Mouse (Mus musculus) midbrain, embryonic 10.5 days (tissue): Measurements from ENCODE around the gene Cav3. TPM values are rescaled to one million over a fixed set of nuclear protein-coding genes. Genes with fewer than 3 reads are reported as not detected.
A peak's percentile ranks its signal among the peaks of the same experiment; 100 is the strongest.

Experiments used
- DNase-seq: peaks from one replicate; pipeline ENCODE4 v3.0.0-alpha.2; 2017; ENCODE audit warnings: low spot score
- H3K27ac ChIP-seq: fragments of 300-500 bp; sonication (generic); replicated peaks from 2 replicates; pipeline ENCODE4 v1.5.1; 2016; ENCODE audit warnings: mild to moderate bottlenecking
- H3K27me3 ChIP-seq: fragments of 300-500 bp; sonication (generic); 2 replicates; pipeline ENCODE4 v1.6.1; 2016; ENCODE audit warnings: low read depth, mild to moderate bottlenecking; ENCODE audit not compliant: poor library complexity, severe bottlenecking
- H3K36me3 ChIP-seq: fragments of 300-500 bp; sonication (generic); 2 replicates; pipeline ENCODE4 v1.6.1; 2016; ENCODE audit warnings: mild to moderate bottlenecking, moderate library complexity
- H3K4me1 ChIP-seq: fragments of 300-500 bp; sonication (generic); 2 replicates; pipeline ENCODE4 v1.6.1; 2016
- H3K4me3 ChIP-seq: fragments of 300-500 bp; sonication (generic); 2 replicates; pipeline ENCODE4 v1.5.1; 2016; ENCODE audit warnings: mild to moderate bottlenecking, moderate library complexity
- H3K9me3 ChIP-seq: fragments of 300-500 bp; sonication (generic); replicated peaks from 2 replicates; pipeline ENCODE4 v1.6.1; 2016; ENCODE audit warnings: mild to moderate bottlenecking
- WGBS: fragments of 180-500 bp; shearing (Covaris S2); methylation state at CpG from one replicate; pipeline ENCODE4 v1.1.7; 2016; 5-methylcytosine and 5-hydroxymethylcytosine counted together
- polyA plus RNA-seq: library from polyadenylated mRNA; unstranded; fragments of >200 nt; fragmentation: Nextera tagmentation; extraction: Ambion mirVana; gene quantifications from 2 replicates; pipeline ENCODE4 v1.2.1, GENCODE M21; 2016

Gene Cav3
- polyA plus RNA-seq, 1 experiment from 2014 or later, result not detected

DNA sequence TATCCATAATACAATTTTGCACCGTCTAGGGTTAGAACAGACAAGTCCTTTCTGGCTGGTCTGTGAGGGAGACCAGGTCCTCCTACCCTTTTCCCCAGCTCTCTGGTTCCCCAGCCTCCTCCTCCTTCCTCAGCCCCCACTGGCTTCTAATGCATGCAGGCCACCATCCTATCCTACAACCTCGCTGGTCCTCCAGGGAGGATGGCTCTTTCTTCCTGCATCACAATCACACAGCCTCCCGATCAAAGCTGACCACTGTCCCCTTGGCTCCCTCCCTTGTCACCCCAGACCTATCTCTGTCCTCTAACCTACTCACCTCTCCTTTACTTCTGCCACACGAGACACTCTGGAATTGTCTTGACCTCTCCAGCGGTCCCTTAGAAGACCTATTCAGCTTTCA lies 28.7 kb downstream of the Cav3 start:
- Histone ChIP-seq H3K4me1 (peaks cover 24% of the 10 kb centered on the region), H3K27me3 (peaks cover 89% of the 10 kb centered on the region)
- 82% methylated on average over 5 of the region's 5 CpGs for WGBS

DNA sequence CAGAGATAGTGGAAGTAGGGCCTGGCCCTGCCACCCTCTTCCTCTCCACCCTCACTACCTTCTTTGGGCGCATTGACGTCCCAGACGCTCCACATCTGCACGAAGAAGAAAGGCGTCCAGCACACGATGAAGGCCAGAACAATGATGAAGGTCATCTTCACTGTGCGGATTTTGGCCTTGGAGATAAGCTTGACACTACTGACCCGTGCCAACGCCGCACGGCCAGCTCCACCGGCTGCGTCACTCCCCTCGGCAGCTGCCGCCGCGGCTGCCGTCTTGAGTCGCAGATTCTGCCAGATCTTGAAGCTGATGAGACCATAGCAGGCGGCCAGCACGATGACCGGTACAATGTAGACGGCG lies 29.5 kb downstream of the Cav3 start:
- no peaks in the 10 kb centered on the region for H3K9me3 ChIP-seq
- WGBS, result 38% methylated on average over 24 of the region's 24 CpGs
- H3K4me1 ChIP-seq, result peaks cover 24% of the 10 kb centered on the region
- peaks cover 91% of the 10 kb centered on the region for H3K27me3 ChIP-seq
- H3K27ac ChIP-seq, result no peak overlapping the region
- H3K4me3 ChIP-seq, result peak overlapping the region; percentile 48
- H3K36me3 ChIP-seq, result no peaks in the 10 kb centered on the region
- peak; percentile 40 for DNase-seq

More for the DNA sequence above, 28.7 kb downstream of the Cav3 start:
- Histone ChIP-seq H3K36me3 (no peaks in the 10 kb centered on the region), H3K9me3 (no peaks in the 10 kb centered on the region), H3K4me3 (no peak overlapping the region), H3K27ac (no peak overlapping the region)
- no peak for DNase-seq

DNA sequence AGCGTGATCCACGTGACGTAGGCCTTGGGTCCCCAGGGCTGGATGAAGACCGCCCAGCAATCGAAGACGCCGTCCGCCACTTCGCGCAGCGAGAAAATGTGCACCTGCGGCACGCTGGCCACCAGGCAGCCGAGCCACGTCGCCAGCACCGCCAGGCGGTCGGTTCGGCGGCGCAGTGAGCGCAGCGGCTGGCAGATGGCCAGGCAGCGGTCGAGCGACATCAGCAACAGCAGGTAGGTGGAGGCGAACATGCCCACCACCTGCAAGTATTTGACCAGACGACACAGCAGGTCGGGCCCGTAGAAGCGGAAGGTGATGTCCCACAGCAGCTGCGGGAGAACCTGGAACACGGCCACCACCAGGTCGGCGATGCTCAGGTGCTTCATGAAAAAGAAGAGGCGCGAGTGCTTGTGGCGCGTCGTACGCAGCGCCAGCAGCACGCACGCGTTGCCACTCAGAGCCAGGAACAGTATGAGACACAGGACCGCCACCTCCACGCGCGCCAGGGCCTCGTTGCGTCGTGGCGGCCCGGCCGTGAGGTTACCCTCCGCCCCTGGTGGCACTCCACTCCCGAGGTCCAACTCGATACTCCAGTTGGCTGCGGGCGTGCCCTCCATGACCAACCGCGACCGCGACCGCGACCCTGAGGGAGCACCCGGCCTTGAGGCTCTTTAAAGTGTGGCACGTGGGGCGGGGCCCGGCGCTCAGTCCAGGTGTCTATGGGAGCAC lies 30.0 kb downstream of the Cav3 start:
- peak; percentile 36 for DNase-seq
- Histone ChIP-seq H3K4me3 (peak overlapping the region; percentile 48), H3K27ac (no peak overlapping the region), H3K27me3 (peaks cover 87% of the 10 kb centered on the region), H3K4me1 (peaks cover 24% of the 10 kb centered on the region), H3K36me3 (no peaks in the 10 kb centered on the region), H3K9me3 (no peaks in the 10 kb centered on the region)
- WGBS, result 8% methylated on average over 72 of the region's 72 CpGs

DNA sequence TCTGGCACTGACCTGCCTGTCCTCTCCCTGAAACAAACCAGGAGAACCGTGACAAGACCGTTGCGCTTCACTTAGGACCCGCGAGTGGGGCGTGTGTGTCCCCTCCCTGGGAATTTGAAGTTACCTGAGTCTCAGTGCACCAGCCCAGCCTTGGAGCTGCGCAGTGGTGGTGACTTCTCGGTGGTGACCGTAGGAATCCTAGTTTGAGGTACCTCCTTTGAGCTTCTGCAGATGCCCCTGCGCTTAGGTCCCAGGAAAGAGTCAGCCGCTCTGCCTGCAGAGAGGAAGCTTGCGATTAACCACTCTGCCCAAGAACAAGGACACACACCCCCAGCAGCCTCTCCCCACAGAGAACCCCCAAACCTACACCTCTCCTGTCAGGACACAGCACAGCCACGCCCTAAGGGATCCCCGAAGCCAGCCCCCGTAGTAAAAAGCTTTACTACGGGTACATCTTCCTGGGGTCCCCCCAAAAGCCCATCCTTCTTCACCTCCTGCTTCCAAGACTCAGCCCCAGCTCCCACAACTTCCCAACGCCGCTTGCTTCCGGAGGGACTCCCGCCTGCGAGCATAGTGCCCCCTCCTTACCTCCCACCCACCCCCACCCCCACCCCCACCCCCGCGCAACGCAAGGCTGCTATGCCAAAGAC lies 30.7 kb downstream of the Cav3 start, which contains the start of gene Oxtr:
Oxtr (minus strand) TSS at position 34 of the 650 bp plus-strand sequence.
- Histone ChIP-seq H3K9me3 (no peaks in the 10 kb centered on the region), H3K36me3 (no peaks in the 10 kb centered on the region), H3K27ac (no peak within 1 kb of the TSS), H3K27me3 (peaks cover 88% of the 10 kb centered on the region), H3K4me1 (peaks cover 31% of the 10 kb centered on the region), H3K4me3 (peak within 1 kb of the TSS; percentile 48)
- DNase-seq, result no peak
- 8% methylated on average over 24 of the region's 24 CpGs for WGBS

DNA sequence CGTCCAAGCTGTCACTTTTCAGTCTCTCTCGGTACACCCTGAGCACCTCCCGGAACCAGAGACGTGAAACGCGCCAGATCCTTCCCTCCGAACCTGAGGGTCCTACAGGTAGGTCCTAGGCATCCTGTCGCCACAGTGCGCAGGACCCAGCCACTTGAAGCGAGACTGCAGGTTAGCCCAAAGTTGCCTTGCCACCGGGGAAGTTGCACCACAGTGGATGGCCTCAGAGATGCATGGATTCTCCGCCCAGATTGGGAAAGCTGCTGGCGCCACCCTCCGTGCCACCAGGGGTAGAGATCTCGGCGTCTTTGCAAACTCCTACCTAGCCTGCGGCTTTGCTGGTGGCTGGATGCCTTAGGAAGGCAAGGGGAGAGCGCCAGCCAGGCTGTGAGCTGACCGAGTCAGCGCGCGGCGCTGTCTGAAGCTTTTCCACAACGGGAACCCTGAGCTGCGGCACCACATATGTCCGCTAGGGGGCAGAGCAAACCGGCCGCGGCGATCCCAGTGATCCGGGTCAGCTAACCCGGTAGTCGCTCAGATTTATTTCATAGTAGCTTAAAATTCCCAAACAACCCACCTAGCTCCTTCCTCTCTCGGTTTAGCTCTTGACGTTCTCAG lies 31.4 kb downstream of the Cav3 start:
- Histone ChIP-seq H3K4me1 (peaks cover 38% of the 10 kb centered on the region), H3K9me3 (no peaks in the 10 kb centered on the region), H3K4me3 (peak overlapping the region; percentile 48), H3K36me3 (no peaks in the 10 kb centered on the region), H3K27ac (no peak overlapping the region), H3K27me3 (peaks cover 92% of the 10 kb centered on the region)
- WGBS, result 2% methylated on average over 35 of the region's 35 CpGs
- peak; percentile 87 for DNase-seq

DNA sequence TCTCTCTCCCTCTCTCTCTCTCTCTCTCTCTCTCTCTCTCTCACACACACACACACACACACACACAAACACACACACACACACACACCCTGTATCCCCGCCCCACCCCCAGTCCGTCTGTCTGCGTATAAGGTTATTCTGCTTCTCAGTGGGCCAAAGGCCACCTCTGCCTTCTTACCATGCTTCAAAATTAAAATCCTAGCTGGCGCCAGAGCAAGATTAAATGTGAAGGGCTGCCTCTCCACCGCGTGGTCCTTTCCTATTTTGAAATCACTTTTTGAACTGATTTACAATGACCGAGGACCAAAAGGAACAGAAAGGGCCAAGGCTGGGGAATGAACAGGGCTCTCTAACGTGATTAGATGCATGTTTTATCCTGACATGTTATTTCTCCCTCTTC lies 32.2 kb downstream of the Cav3 start:
- Histone ChIP-seq H3K4me1 (peaks cover 46% of the 10 kb centered on the region), H3K4me3 (no peak overlapping the region), H3K27me3 (peaks cover 90% of the 10 kb centered on the region), H3K36me3 (no peaks in the 10 kb centered on the region), H3K9me3 (no peaks in the 10 kb centered on the region), H3K27ac (no peak overlapping the region)
- DNase-seq, result no peak
- 81% methylated on average over 8 of the region's 8 CpGs for WGBS

DNA sequence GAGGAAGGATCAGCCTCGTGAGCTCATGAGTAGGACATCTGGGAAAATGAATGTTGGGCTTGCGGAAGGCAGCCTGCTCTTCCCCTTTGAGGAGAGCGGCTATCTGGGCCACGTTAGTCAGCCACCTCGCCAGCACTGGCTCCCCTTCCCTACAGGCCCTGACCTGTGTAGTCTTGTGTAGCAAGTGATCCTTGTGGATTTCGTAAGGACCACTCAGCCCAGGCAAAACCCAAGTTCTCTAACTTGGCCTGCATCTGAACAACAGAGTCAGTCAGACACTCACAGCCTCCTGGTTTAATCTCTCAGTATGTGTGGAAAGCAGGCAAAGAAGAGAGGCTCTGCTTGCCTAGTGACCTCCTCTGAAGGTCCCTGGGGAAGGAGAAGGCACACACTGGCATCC lies 33.4 kb downstream of the Cav3 start:
- DNase-seq, result no peak

DNA sequence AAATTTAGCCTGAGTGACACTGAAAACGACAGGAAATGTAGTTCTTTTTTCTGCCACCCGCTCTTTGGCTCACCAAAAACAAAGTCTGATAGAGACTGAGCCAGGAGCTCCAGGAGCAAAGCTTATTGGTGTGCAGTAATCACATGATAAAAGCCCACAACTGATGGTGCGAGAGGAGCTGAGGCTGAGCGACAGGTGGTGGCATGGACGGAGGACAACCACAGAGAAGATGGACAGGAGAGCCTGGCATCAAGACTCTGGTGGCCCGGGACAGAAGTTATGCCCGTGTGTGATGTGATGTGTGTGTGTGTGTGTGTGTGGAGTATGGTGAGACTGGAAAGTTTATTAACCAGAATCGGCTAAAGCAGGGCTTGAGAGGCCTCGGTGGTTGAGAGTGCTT lies 34.1 kb downstream of the Cav3 start:
- Histone ChIP-seq H3K4me1 (peaks cover 47% of the 10 kb centered on the region), H3K36me3 (no peaks in the 10 kb centered on the region), H3K4me3 (no peak overlapping the region), H3K27me3 (peaks cover 78% of the 10 kb centered on the region), H3K9me3 (no peaks in the 10 kb centered on the region), H3K27ac (no peak overlapping the region)
- DNase-seq, result no peak
- 89% methylated on average over 9 of the region's 9 CpGs for WGBS

More for the DNA sequence above, 33.4 kb downstream of the Cav3 start:
- H3K4me3 ChIP-seq, result no peak overlapping the region
- peaks cover 85% of the 10 kb centered on the region for H3K27me3 ChIP-seq
- H3K27ac ChIP-seq, result no peak overlapping the region
- H3K9me3 ChIP-seq, result no peaks in the 10 kb centered on the region
- no peaks in the 10 kb centered on the region for H3K36me3 ChIP-seq
- WGBS, result 79% methylated on average over 6 of the region's 6 CpGs
- peaks cover 47% of the 10 kb centered on the region for H3K4me1 ChIP-seq

DNA sequence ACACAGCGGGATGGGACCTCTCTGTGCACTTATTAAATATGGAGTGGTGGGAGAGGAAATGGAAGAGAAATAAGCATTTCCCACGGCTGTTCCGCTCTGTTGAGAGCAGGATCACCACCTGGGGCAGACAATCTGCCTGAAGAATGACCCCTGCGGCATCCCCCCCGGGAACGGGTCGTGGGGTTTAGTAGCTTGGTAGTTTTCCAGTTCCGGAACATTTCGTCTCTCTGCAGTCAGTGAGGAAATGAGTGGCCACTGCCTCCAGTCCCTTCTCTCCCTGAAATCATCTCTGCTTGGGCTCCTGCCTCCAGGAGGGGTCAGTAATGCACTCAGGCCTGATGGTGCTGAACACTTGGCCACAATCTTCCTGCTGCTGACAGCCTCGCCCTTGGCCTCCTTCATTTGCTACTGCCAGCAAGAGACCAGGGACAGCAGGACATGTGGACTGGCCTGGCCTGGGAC lies 35.3 kb downstream of the Cav3 start:
- WGBS, result 54% methylated on average over 10 of the region's 10 CpGs
- Histone ChIP-seq H3K4me3 (no peak overlapping the region), H3K4me1 (peaks cover 35% of the 10 kb centered on the region), H3K27ac (no peak overlapping the region), H3K36me3 (no peaks in the 10 kb centered on the region), H3K9me3 (no peaks in the 10 kb centered on the region), H3K27me3 (peaks cover 68% of the 10 kb centered on the region)
- DNase-seq, result no peak

DNA sequence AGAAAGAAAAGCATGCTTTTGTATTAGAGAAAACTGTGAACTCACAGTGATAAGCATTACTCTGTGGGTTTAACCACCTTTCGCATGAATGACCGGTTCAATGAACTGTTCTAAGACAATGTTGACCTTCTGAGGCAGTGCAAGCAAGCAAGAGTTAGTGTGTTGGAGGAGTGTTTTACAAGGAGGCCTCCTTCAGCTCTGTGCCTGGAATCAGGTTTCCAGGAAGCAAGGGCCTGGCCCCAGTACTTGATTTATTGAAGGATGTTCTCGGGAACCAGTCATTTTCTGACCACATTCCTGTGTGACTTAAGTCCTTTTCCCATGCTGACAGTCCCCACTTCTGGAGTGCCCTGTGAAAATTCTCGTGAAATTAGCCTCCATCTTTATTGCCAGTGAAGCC lies 35.9 kb downstream of the Cav3 start:
- Histone ChIP-seq H3K9me3 (no peaks in the 10 kb centered on the region), H3K4me3 (no peak overlapping the region), H3K4me1 (peaks cover 29% of the 10 kb centered on the region), H3K36me3 (no peaks in the 10 kb centered on the region), H3K27me3 (peaks cover 62% of the 10 kb centered on the region), H3K27ac (no peak overlapping the region)
- 64% methylated on average over 4 of the region's 4 CpGs for WGBS
- DNase-seq, result no peak

DNA sequence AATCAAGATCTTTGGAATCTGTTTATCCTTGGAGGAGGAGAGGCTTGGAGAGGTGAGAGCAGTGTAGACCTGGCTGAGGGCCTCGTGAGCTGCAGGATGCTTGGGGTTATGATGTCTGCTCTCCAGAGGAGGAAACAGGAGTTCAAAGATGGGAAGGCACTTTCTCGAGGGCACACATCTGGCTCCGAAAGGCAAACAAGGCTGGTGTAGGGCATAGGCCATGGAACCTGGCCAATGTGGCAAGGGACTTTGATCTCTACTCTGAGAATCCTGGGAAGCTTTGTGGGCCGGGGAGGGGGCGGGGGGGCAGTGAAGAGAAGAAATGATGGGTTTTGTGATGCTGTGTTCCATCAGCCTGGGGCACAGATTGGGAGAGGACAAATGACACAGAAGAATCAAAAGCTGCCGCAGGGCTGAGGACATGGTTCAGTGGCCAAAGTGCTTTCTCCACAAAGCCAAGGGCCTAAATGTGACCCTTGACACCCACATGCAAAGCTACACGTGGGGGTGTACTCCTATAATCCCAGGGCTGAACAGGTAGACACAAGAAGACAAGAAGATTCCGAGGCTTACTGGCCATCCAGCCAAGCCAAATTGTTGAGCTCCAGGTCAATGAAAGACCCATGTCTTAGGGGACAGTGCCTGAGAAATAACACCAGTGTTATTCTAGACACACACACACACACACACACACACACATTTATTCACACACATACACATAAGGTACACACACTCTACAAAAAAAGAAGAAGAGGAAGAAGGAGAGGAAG lies 37.2 kb downstream of the Cav3 start:
- H3K36me3 ChIP-seq, result no peaks in the 10 kb centered on the region
- no peak overlapping the region for H3K27ac ChIP-seq
- WGBS, result 64% methylated on average over 8 of the region's 8 CpGs

DNA sequence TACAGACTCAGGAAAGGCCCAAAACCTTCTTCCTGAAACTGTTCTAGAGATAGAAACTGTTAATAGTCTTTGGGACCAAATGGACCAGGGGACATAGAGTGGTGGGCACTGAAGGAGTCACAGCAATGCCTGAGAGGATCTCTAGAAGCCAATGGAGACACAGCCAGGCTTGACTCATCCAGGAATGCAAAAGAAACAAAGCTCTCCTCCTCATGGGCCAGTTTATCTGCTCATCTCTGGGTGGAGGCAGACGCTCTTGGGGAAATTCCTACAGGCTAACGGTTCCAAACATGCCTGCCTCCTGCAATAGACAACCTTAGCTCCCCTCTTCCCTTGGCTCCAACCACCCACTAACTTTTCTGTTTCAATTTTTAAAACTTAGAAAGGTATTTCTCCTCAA lies 38.2 kb downstream of the Cav3 start:
- H3K4me3 ChIP-seq, result no peak overlapping the region
- DNase-seq, result no peak
- no peaks in the 10 kb centered on the region for H3K36me3 ChIP-seq
- WGBS, result 81% methylated on average over 2 of the region's 2 CpGs
- no peaks in the 10 kb centered on the region for H3K9me3 ChIP-seq
- H3K27me3 ChIP-seq, result peaks cover 53% of the 10 kb centered on the region
- H3K27ac ChIP-seq, result no peak overlapping the region
- H3K4me1 ChIP-seq, result peaks cover 23% of the 10 kb centered on the region

More for the DNA sequence above, 37.2 kb downstream of the Cav3 start:
- H3K27me3 ChIP-seq, result peaks cover 55% of the 10 kb centered on the region
- no peaks in the 10 kb centered on the region for H3K9me3 ChIP-seq
- no peak for DNase-seq
- H3K4me3 ChIP-seq, result no peak overlapping the region
- H3K4me1 ChIP-seq, result peaks cover 23% of the 10 kb centered on the region
